Mouse (Mus musculus) spleen, embryonic (tissue): ENCODE data around the gene Klf13.

Experiments used
- CTCF ChIA-PET: fragments of 350-600 bp; sonication (Branson Sonifier 250); formaldehyde crosslinking; loops from one replicate; lab custom pipeline; 2022; lab: Charles Lee

Klf13 gene

GRCm38 (mm10) chr7:63938914-63939396, at the start of gene Klf13:
Klf13 (minus strand) TSS chr7:63938915.
- CTCF ChIA-PET, result interaction anchor here (1.5 kb wide), 1 partner anchor 57 kb away, joined by 3 read pairs; no protein-coding TSS in a partner anchor

GRCm38 (mm10) chr7:63988391-63988790, 49.7 kb upstream of the Klf13 start:
- CTCF ChIA-PET, result interaction anchor here (0.5 kb wide), 1 partner anchor 84 kb away, joined by 4 read pairs; no protein-coding TSS in a partner anchor

GRCm38 (mm10) chr7:63986407-63987182, 47.9 kb upstream of the Klf13 start:
- CTCF ChIA-PET, result interaction anchor here (0.9 kb wide), 1 partner anchor 51 kb away, joined by 3 read pairs; no protein-coding TSS in a partner anchor

- CTCF ChIA-PET, result interaction anchor here (0.9 kb wide), 1 partner anchor 51 kb away, joined by 3 read pairs; no protein-coding TSS in a partner anchor
Observed at GRCm38 (mm10) chr7:63985696-63986406, 47.1 kb upstream of the Klf13 start.

GRCm38 (mm10) chr7:63985266-63985665, 46.6 kb upstream of the Klf13 start:
- CTCF ChIA-PET, result interaction anchor here (0.7 kb wide), 1 partner anchor 90 kb away, joined by 3 read pairs; no protein-coding TSS in a partner anchor

GRCm38 (mm10) chr7:63984329-63984728, 45.6 kb upstream of the Klf13 start:
- CTCF ChIA-PET, result no interaction called here

GRCm38 (mm10) chr7:63977631-63978030, 38.9 kb upstream of the Klf13 start:
- CTCF ChIA-PET, result no interaction called here

GRCm38 (mm10) chr7:63970986-63971385, 32.3 kb upstream of the Klf13 start:
- CTCF ChIA-PET, result interaction anchor here (0.6 to 0.7 kb wide), 3 partner anchors 20 to 117 kb away, joined by 3 read pairs; no protein-coding TSS in a partner anchor

DNA sequence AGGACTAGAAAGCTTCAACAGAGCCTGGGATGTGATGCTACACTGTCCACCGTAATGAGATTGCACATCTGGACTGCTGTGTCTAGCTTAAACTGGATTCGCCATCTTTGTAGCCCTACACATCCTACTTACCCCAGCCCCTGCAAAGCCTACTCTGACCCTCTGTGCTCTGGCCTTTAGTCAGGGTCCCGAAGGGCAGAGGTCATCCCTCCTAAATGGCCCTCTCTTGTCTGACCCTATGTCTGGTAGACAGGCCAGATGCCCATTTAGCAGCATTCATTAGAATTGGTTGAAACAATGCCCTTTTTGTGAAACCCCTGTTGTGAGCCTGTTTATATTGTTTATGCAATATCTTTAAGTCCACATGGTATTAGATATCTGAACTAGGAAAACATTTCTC, 31.2 kb upstream of the Klf13 start:
- CTCF ChIA-PET, result interaction anchor here (1.3 kb wide), 1 partner anchor 8 kb away, joined by 3 read pairs; no protein-coding TSS in a partner anchor

DNA sequence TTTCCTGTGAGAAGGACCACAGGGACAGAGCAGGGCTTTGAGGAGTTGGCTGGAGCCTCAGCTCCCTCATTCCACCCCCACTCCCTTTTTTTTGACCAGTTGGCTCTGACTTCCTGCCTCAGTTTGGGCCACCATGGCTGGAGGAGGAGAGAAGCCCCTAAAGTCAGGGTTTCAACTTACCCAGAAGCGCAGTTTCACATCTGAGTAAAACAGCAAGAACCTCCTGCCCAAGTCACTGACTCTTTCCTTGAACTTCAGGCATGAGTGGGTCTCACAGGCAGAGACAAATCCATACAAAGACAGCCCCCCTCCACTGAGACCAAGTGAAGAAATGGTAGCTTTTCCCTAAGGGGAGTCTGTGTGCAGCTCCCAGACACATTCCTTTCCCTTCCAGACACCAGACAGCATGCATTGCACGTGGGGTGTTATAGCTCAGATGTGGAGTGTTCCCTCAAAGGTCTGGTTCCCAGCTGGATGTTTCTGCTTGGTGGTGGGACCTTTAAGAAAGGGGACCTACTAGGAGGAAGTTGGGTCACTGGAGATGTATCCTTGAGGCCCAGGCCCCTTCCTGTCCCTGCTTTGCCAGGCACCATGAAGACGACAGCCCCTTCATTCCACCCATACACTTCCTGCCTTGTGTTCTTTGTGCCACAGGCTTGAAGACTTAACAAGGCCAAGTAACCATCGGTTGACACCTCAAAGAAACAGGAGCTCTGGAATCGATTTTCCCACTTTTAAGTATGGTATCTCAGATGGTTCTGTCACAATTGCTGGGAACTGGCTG, 27.1 kb upstream of the Klf13 start:
- CTCF ChIA-PET, result no interaction called here

DNA sequence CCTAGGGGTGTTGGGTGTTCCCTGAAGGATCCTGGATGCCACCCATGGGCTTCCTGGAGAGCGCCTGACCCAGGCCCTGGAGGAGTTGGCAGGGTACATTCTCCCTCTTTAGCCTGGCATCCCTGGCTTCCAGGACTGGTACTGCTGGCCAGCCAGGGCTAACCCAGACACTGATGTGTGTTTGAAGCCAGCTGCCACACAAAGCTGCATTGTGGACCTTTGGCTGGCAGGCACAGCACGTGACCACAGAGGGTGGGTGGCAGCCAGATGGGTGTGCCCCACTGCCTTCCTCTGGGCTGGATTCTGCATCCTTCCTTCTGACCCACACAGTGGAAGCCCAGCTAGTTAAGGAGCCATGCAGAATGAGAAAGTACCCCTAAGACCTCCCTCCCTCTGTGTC, 26.4 kb upstream of the Klf13 start:
- CTCF ChIA-PET, result no interaction called here

DNA sequence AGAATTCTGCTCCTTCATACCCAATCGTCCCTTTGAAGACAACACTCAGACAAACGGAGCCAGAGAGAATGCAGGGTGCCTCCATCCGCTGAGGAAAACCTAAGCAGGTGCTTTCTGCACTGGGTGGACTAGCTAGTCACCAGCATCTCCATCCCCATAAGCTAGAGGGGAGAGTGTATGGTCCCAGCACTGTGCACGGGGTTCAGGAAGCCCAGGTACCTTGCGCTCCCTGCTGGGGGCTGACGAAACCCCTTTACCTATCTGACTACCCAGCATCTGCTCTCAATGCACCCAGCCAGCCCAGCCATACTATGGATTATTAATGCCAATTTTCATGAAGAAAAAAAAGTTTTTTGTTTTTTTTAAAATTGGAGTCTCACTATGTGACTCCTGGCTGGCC, 25.4 kb upstream of the Klf13 start:
- CTCF ChIA-PET, result interaction anchor here (0.6 kb wide), 1 partner anchor 96 kb away, joined by 7 read pairs; no protein-coding TSS in a partner anchor

- CTCF ChIA-PET, result interaction anchor here (0.6 kb wide), 1 partner anchor 97 kb away, joined by 7 read pairs; no protein-coding TSS in a partner anchor
Observed at GRCm38 (mm10) chr7:63963632-63964031, 24.9 kb upstream of the Klf13 start.

GRCm38 (mm10) chr7:63957872-63958640, 19.3 kb upstream of the Klf13 start:
- CTCF ChIA-PET, result interaction anchor here (0.5 kb wide), 1 partner anchor 102 kb away, joined by 3 read pairs; no protein-coding TSS in a partner anchor

DNA sequence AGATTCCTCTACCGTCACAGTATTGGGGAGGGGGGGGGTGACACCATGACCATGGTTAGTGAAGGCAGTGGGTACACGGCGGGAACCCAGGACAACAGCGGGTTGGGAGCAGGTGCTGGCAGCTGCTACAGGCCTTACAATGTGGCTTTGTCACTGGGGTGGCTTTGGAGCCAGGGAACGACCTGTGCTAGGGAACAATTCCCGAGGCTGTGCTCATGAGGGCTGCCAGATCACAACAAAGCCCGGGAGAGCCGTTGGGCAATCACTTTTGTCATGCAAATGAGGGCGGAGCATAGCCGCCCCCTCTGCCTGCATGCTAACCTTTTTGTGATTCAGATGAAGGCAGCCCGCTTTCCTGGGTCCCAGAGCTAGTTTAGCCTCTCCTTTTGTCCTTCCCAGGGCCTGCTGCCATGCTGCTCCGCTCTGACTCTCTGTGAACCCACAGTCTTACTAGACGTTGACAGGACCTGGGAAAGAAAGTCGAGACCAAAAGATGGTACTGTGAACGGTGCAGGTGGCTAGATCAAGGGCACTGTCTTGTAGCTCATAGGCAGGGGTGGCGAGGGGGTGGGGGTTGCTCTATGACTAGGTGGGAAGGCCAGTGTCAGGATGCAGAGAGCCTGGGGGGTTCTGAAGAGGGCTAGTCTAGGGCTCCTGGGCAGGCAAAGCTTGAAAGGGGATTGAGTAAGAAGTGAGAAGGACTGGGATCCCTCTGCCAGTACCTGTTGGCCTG, 18.4 kb upstream of the Klf13 start:
- CTCF ChIA-PET, result no interaction called here

DNA sequence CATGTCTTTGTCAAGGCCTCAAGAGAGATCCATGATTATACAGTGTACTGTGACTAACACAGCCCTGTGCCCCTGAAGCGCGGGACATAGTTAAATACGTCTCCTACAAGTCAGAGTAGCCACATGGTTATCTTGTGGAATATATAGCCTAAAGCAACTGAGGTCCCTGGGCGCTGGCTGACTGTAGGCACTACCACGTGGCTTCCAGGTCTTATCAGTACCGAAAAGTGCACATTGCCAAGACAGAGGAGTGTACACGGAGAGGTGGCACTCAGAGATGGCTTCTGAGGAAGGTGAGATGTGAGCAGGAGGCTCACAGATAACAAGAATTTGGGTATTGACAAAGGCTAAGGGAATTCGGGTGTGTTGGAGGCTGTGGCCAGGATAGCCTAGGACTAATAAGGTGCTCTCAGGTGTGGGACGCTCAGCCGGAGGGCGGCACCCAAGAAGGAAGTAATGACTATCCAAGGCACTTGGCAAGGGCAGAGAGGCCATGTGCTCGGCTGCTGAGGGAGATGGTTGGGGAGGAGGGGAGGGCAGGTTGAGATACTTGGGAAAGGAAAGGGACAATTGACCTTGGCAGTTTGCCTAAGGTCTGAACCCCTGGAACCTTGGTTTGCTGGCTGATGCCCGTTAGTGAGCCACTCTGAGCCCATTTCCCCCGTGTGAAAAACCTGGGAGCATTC, 17.6 kb upstream of the Klf13 start:
- CTCF ChIA-PET, result no interaction called here

- CTCF ChIA-PET, result no interaction called here
Observed at GRCm38 (mm10) chr7:63955440-63955839, 16.7 kb upstream of the Klf13 start.

- CTCF ChIA-PET, result no interaction called here
Observed at GRCm38 (mm10) chr7:63952077-63952898, 13.6 kb upstream of the Klf13 start.
